Mouse (Mus musculus): ENCODE results near the gene Pitpnb. TPM values are rescaled to one million over a fixed set of nuclear protein-coding genes. Genes with fewer than 3 reads are reported as not detected.

Pitpnb gene
- polyA plus RNA-seq, 1 experiment from 2014 or later, result 114 TPM

DNA sequence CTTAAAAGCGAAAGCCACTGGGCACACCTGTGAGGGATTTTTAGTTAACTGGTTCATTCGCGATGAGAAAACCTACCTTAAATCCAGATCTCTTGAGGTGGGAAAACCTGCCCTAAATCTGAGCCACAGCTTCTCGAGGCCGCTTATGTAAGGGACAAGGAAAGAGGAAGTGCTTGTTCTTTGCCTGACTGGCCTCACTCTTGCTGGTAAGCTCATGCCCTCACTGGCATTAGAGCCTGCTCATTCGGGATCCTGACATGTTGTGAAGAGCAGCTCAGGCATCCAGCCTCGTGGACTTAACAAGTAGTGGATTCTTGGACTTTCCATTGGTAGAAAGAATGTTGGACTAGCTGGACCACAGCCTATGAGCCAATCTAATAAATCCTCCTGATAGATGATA, 28.8 kb upstream of the Pitpnb start:
- H3K27ac ChIP-seq (ENCODE audit: low read depth), result no peak overlapping the region
- no peak for ATAC-seq (replicated peaks; ENCODE audit: low FRiP score, low TSS enrichment, low read depth)
- H3K9ac ChIP-seq (ENCODE audit: low read length), result no peak overlapping the region
- no peaks in the 10 kb centered on the region for H3K27me3 ChIP-seq (replicated peaks; ENCODE audit: control insufficient read depth, insufficient read depth, low read length)
- H3K36me3 ChIP-seq (ENCODE audit: control insufficient read depth, insufficient read depth, low read length), result no peaks in the 10 kb centered on the region
- no peak overlapping the region for H3K4me2 ChIP-seq (ENCODE audit: low read length)
- no peaks in the 10 kb centered on the region for H3K4me1 ChIP-seq (replicated peaks; ENCODE audit: control insufficient read depth, insufficient read depth, low read length)
- no peaks in the 10 kb centered on the region for H3K9me3 ChIP-seq (ENCODE audit: control insufficient read depth, low read length)
- no peak overlapping the region for H3K4me3 ChIP-seq (ENCODE audit: low read depth, low read length)
- DNase-seq (ENCODE audit: low spot score), result no peak
- 76% methylated on average over 7 of the region's 7 CpGs for WGBS

DNA sequence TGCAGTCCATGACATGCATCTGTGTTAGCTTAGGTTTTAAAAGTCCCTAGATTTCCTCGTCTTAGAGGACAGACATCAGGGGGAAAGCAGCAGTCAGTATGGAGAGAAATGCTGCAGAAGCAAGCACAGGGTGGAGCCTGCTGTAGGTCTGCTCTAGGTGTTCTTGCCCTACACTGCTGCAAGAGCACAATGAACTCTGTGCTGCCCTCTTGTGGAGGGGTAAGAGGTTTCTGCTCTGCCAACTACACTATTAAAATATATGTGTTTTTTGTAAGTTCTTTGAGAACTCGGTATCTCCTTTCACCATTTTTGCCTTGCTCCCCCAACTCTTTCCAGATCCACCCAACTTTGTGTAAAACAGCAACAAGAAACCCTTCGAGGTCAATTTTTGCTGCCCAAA, 25.8 kb upstream of the Pitpnb start:
- no peak for DNase-seq (ENCODE audit: low spot score)
- no peak overlapping the region for H3K4me3 ChIP-seq (ENCODE audit: low read depth, low read length)
- H3K4me2 ChIP-seq (ENCODE audit: low read length), result no peak overlapping the region
- no peaks in the 10 kb centered on the region for H3K36me3 ChIP-seq (ENCODE audit: control insufficient read depth, insufficient read depth, low read length)
- H3K27me3 ChIP-seq (replicated peaks; ENCODE audit: control insufficient read depth, insufficient read depth, low read length), result no peaks in the 10 kb centered on the region
- no peaks in the 10 kb centered on the region for H3K4me1 ChIP-seq (replicated peaks; ENCODE audit: control insufficient read depth, insufficient read depth, low read length)
- no peaks in the 10 kb centered on the region for H3K9me3 ChIP-seq (ENCODE audit: control insufficient read depth, low read length)
- no peak overlapping the region for H3K27ac ChIP-seq (ENCODE audit: low read depth)
- WGBS, result 93% methylated on average over 3 of the region's 3 CpGs
- no peak overlapping the region for H3K9ac ChIP-seq (ENCODE audit: low read length)
- ATAC-seq (replicated peaks; ENCODE audit: low FRiP score, low TSS enrichment, low read depth), result no peak

GRCm38 (mm10) chr5:111310185-111310584, 20.4 kb upstream of the Pitpnb start:
- Histone ChIP-seq H3K27me3 (replicated peaks; ENCODE audit: control insufficient read depth, insufficient read depth, low read length) (no peaks in the 10 kb centered on the region), H3K4me3 (ENCODE audit: low read depth, low read length) (no peak overlapping the region), H3K9ac (ENCODE audit: low read length) (no peak overlapping the region), H3K9me3 (ENCODE audit: control insufficient read depth, low read length) (0 out of 2 replicates have a peak, but pooled peaks cover 6% of the 10 kb centered on the region), H3K4me1 (replicated peaks; ENCODE audit: control insufficient read depth, insufficient read depth, low read length) (no peaks in the 10 kb centered on the region), H3K4me2 (ENCODE audit: low read length) (no peak overlapping the region), H3K36me3 (ENCODE audit: control insufficient read depth, insufficient read depth, low read length) (no peaks in the 10 kb centered on the region), H3K27ac (ENCODE audit: low read depth) (no peak overlapping the region)
- no peak for ATAC-seq (replicated peaks; ENCODE audit: low FRiP score, low TSS enrichment, low read depth)
- DNase-seq (ENCODE audit: low spot score), result no peak
- WGBS, result 79% methylated on average over 6 of the region's 6 CpGs

- Histone ChIP-seq H3K9ac (ENCODE audit: low read length) (no peak overlapping the region), H3K27ac (ENCODE audit: low read depth) (no peak overlapping the region), H3K4me2 (ENCODE audit: low read length) (no peak overlapping the region), H3K4me3 (ENCODE audit: low read depth, low read length) (no peak overlapping the region), H3K9me3 (ENCODE audit: control insufficient read depth, low read length) (0 out of 2 replicates have a peak, but pooled peaks cover 6% of the 10 kb centered on the region), H3K4me1 (replicated peaks; ENCODE audit: control insufficient read depth, insufficient read depth, low read length) (no peaks in the 10 kb centered on the region), H3K36me3 (ENCODE audit: control insufficient read depth, insufficient read depth, low read length) (no peaks in the 10 kb centered on the region), H3K27me3 (replicated peaks; ENCODE audit: control insufficient read depth, insufficient read depth, low read length) (no peaks in the 10 kb centered on the region)
- ATAC-seq (replicated peaks; ENCODE audit: low FRiP score, low TSS enrichment, low read depth), result no peak
- WGBS, result 89% methylated on average over 9 of the region's 9 CpGs
- no peak for DNase-seq (ENCODE audit: low spot score)
These were observed 16.7 kb upstream of the Pitpnb start for GRCm38 (mm10) chr5:111313833-111314232.

GRCm38 (mm10) chr5:111315061-111315460, 15.5 kb upstream of the Pitpnb start:
- Histone ChIP-seq H3K9ac (ENCODE audit: low read length) (no peak overlapping the region), H3K4me2 (ENCODE audit: low read length) (no peak overlapping the region), H3K27ac (ENCODE audit: low read depth) (no peak overlapping the region), H3K27me3 (replicated peaks; ENCODE audit: control insufficient read depth, insufficient read depth, low read length) (no peaks in the 10 kb centered on the region), H3K4me1 (replicated peaks; ENCODE audit: control insufficient read depth, insufficient read depth, low read length) (no peaks in the 10 kb centered on the region), H3K9me3 (ENCODE audit: control insufficient read depth, low read length) (0 out of 2 replicates have a peak, but pooled peaks cover 6% of the 10 kb centered on the region), H3K4me3 (ENCODE audit: low read depth, low read length) (no peak overlapping the region), H3K36me3 (ENCODE audit: control insufficient read depth, insufficient read depth, low read length) (no peaks in the 10 kb centered on the region)
- WGBS, result 88% methylated on average over 6 of the region's 6 CpGs
- DNase-seq (ENCODE audit: low spot score) (no peak), ATAC-seq (replicated peaks; ENCODE audit: low FRiP score, low TSS enrichment, low read depth) (no peak)

- no peak overlapping the region for H3K27ac ChIP-seq (ENCODE audit: low read depth)
- no peaks in the 10 kb centered on the region for H3K36me3 ChIP-seq (ENCODE audit: control insufficient read depth, insufficient read depth, low read length)
- H3K4me3 ChIP-seq (ENCODE audit: low read depth, low read length), result no peak overlapping the region
- DNase-seq (ENCODE audit: low spot score), result no peak
- H3K4me2 ChIP-seq (ENCODE audit: low read length), result no peak overlapping the region
- 60% methylated on average over 3 of the region's 3 CpGs for WGBS
- H3K9me3 ChIP-seq (ENCODE audit: control insufficient read depth, low read length), result 0 out of 2 replicates have a peak, but pooled peaks cover 6% of the 10 kb centered on the region
- no peak for ATAC-seq (replicated peaks; ENCODE audit: low FRiP score, low TSS enrichment, low read depth)
- H3K27me3 ChIP-seq (replicated peaks; ENCODE audit: control insufficient read depth, insufficient read depth, low read length), result no peaks in the 10 kb centered on the region
- H3K4me1 ChIP-seq (replicated peaks; ENCODE audit: control insufficient read depth, insufficient read depth, low read length), result no peaks in the 10 kb centered on the region
- no peak overlapping the region for H3K9ac ChIP-seq (ENCODE audit: low read length)
These were observed 13.0 kb upstream of the Pitpnb start for GRCm38 (mm10) chr5:111317526-111317925.

- Histone ChIP-seq H3K36me3 (ENCODE audit: control insufficient read depth, insufficient read depth, low read length) (no peaks in the 10 kb centered on the region), H3K4me2 (ENCODE audit: low read length) (no peak overlapping the region), H3K9me3 (ENCODE audit: control insufficient read depth, low read length) (0 out of 2 replicates have a peak, but pooled peaks cover under 1% of the 10 kb centered on the region), H3K4me3 (ENCODE audit: low read depth, low read length) (no peak overlapping the region), H3K27me3 (replicated peaks; ENCODE audit: control insufficient read depth, insufficient read depth, low read length) (no peaks in the 10 kb centered on the region), H3K4me1 (replicated peaks; ENCODE audit: control insufficient read depth, insufficient read depth, low read length) (no peaks in the 10 kb centered on the region), H3K27ac (ENCODE audit: low read depth) (no peak overlapping the region), H3K9ac (ENCODE audit: low read length) (no peak overlapping the region)
- no peak for DNase-seq (ENCODE audit: low spot score)
- 28% methylated on average over 1 of the region's 1 CpGs for WGBS
- no peak for ATAC-seq (replicated peaks; ENCODE audit: low FRiP score, low TSS enrichment, low read depth)
These were observed 11.6 kb upstream of the Pitpnb start for GRCm38 (mm10) chr5:111318946-111319345.

GRCm38 (mm10) chr5:111325813-111326212, 4.8 kb upstream of the Pitpnb start:
- Histone ChIP-seq H3K9ac (ENCODE audit: low read length) (no peak overlapping the region), H3K36me3 (ENCODE audit: control insufficient read depth, insufficient read depth, low read length) (no peaks in the 10 kb centered on the region), H3K4me3 (ENCODE audit: low read depth, low read length) (no peak overlapping the region), H3K4me1 (replicated peaks; ENCODE audit: control insufficient read depth, insufficient read depth, low read length) (no peaks in the 10 kb centered on the region), H3K9me3 (ENCODE audit: control insufficient read depth, low read length) (no peaks in the 10 kb centered on the region), H3K27me3 (replicated peaks; ENCODE audit: control insufficient read depth, insufficient read depth, low read length) (no peaks in the 10 kb centered on the region), H3K4me2 (ENCODE audit: low read length) (no peak overlapping the region), H3K27ac (ENCODE audit: low read depth) (no peak overlapping the region)
- 13% methylated on average over 1 of the region's 1 CpGs for WGBS
- ATAC-seq (replicated peaks; ENCODE audit: low FRiP score, low TSS enrichment, low read depth) (no peak), DNase-seq (ENCODE audit: low spot score) (no peak)

GRCm38 (mm10) chr5:111327420-111327819, 3.1 kb upstream of the Pitpnb start:
- DNase-seq (ENCODE audit: low spot score), result no peak
- no peak for ATAC-seq (replicated peaks; ENCODE audit: low FRiP score, low TSS enrichment, low read depth)

More at GRCm38 (mm10) chr5:111327420-111327819, 3.1 kb upstream of the Pitpnb start:
- H3K9ac ChIP-seq (ENCODE audit: low read length), result no peak overlapping the region
- H3K4me1 ChIP-seq (replicated peaks; ENCODE audit: control insufficient read depth, insufficient read depth, low read length), result peaks cover 11% of the 10 kb centered on the region
- H3K27ac ChIP-seq (ENCODE audit: low read depth), result no peak overlapping the region
- H3K27me3 ChIP-seq (replicated peaks; ENCODE audit: control insufficient read depth, insufficient read depth, low read length), result no peaks in the 10 kb centered on the region
- WGBS, result 73% methylated on average over 7 of the region's 7 CpGs
- H3K4me2 ChIP-seq (ENCODE audit: low read length), result no peak overlapping the region
- no peaks in the 10 kb centered on the region for H3K9me3 ChIP-seq (ENCODE audit: control insufficient read depth, low read length)
- no peak overlapping the region for H3K4me3 ChIP-seq (ENCODE audit: low read depth, low read length)
- no peaks in the 10 kb centered on the region for H3K36me3 ChIP-seq (ENCODE audit: control insufficient read depth, insufficient read depth, low read length)
